Mouse (Mus musculus) induced T-regulatory cell, adult 2 months (primary cell): ENCODE results near the gene Abhd13.

Experiments
- DNase-seq: peaks from one replicate; pipeline ENCODE4 v3.0.0-alpha.2; 2012; ENCODE audit warnings: low read depth

Gene Abhd13

DNA sequence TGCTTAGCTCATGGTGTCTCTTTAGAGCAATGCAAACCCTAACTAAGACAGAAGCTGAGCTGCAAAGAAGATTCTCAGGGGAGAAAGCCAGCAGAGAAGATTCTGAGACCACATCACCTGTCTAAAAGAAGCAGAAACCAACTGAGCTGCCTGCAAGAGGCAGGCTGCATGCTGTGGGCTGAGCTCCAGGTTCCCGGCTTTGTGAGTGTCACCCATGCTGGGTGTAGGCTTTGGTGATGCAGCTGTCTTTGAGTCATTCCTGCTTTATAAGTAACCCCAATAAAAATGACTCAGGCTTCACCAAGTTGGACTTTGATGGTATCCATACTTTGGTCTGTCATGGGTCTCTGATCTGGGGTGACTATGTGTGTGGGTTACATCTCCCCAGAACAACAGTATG is 38.7 kb downstream of the Abhd13 start:
- no peak for DNase-seq

DNA sequence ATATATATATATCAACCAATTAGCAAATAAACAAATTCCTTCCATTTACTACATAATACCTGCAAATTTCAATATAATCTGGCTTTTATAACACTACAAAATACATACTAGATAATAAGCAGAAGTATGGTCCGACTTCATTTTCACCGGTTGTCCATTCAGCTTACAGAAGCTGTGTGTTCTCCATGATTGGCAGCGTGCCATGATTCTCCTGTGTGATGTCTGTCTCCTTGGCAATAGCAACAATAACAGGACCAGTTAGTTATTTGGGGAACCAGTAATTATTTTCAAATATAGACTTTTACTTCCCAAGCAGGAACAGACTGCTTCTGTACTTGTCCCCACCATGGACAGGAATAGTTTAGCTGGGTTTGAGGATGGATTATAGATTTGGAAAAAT is 39.7 kb downstream of the Abhd13 start:
- no peak for DNase-seq

DNA sequence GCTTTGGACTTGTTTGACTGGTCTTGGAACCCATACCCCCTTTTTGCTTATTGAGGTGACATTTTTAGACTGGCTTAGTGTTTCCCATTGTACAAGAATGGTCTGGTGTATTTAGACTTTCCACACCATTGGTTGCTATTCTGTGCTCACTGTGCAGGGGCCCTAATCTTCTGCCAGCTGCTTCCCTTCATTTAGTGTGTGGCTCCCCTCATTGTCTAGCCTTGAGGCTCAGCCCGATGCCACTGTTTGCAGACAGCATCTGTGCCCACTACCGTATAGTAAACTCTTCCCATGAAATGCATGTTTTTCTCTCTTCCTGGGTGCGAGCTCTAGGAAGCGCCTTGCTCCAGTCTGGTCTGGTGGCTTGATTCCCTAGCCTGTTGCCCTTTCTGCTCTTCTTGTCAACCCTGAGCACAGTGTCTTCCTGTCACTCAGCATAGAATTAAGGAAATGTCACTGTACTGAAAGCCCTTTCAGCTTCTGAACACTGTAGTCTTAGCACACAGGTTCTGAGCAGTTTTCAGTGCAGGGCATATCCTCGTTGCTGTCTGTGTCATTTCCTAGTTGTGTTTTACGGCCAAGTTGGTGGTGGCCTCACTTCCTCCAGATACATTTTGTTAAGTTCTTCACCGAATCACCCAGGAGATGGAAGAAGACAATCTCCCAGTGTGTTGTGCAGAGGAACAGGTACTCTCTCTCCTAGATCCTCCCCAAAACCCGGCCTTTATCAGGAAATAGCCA is 53.0 kb downstream of the Abhd13 start:
- DNase-seq, result no peak

DNA sequence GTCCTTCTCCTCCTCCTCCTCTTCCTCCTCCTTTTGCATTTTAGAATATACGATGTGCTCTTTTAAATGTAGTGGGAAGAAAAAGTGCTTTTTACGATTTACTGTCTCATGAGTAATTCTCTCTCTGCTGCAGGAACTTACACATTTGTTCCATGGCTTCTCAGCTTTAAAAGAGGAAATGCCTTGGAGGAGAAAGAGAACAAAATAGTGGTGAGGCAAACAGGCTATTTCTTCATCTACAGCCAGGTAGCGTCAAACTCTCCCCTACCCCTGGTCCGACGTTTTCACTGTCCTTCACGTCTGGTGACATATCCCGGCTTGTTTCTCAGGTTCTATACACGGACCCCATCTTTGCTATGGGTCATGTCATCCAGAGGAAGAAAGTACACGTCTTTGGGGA is 53.7 kb downstream of the Abhd13 start:
- DNase-seq, result no peak

DNA sequence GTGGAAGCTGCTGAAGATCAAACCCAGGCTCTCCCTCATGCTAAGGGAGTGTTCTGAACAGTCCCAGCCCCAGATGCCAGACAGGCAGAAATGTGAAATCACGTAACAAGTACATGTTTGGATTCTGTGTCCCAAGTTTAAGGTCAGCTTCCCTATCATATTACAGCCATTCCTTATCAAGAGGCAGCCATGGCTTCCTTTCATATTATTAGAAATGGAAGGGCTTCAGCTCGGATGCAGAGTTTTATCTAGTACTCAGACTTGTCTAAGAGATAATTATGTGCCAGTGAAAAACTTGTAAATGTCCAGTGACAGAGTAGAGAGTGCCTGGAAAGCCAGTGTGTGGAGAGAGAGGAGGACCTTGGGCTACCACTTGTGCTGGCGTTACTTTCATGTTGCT is 63.4 kb downstream of the Abhd13 start:
- DNase-seq, result no peak
